Mouse (Mus musculus) testis, adult 2 months (tissue): ENCODE measurements around the gene Rtl1. TPM values are rescaled to one million over a fixed set of nuclear protein-coding genes. Genes with fewer than 3 reads are reported as not detected.

Experiments
- H3K27ac ChIP-seq: fragments of 200-500 bp; 2 replicates; pipeline ENCODE4 v1.5.1; 2012; ENCODE audit warnings: low read depth, low read length; ENCODE audit not compliant: control insufficient read depth, insufficient read depth
- H3K27me3 ChIP-seq: fragments of 200-500 bp; 2 replicates; pipeline ENCODE4 v1.6.1; 2012; ENCODE audit warnings: mild to moderate bottlenecking, low read length, moderate library complexity; ENCODE audit not compliant: control insufficient read depth, insufficient read depth
- H3K36me3 ChIP-seq: fragments of 200-500 bp; 2 replicates; pipeline ENCODE4 v1.6.1; 2012; ENCODE audit warnings: mild to moderate bottlenecking, low read length; ENCODE audit not compliant: control insufficient read depth, insufficient read depth
- H3K4me1 ChIP-seq: fragments of 200-500 bp; 2 replicates; pipeline ENCODE4 v1.6.1; 2012; ENCODE audit warnings: low read length; ENCODE audit not compliant: control insufficient read depth, insufficient read depth
- H3K4me3 ChIP-seq: fragments of 200-500 bp; 2 replicates; pipeline ENCODE4 v1.5.1; 2012; ENCODE audit warnings: low read depth, mild to moderate bottlenecking, low read length, moderate library complexity, mixed read lengths; ENCODE audit not compliant: control insufficient read depth
- CTCF ChIP-seq: fragments of 200-500 bp; IDR thresholded peaks from 2 replicates; pipeline ENCODE4 v1.5.1; 2012; ENCODE audit warnings: low read depth, mild to moderate bottlenecking, inconsistent platforms, low read length, moderate library complexity; ENCODE audit not compliant: control insufficient read depth, insufficient read depth, insufficient replicate concordance
- POLR2A ChIP-seq: fragments of 200-500 bp; IDR thresholded peaks from 2 replicates; pipeline ENCODE4 v1.6.1; 2012; ENCODE audit warnings: low read depth, mild to moderate bottlenecking, inconsistent platforms, low read length, moderate library complexity; ENCODE audit not compliant: control insufficient read depth
- polyA plus RNA-seq: library from polyadenylated mRNA; depleted of rRNA; stranded (reverse); fragments of >200 nt; gene quantifications from 2 replicates; pipeline ENCODE4 v1.2.3, GENCODE M21; 2012

Gene Rtl1
- polyA plus RNA-seq, 1 experiment: not detected

- Histone ChIP-seq H3K4me1 (no peaks in the 10 kb centered on the region), H3K27me3 (no peaks in the 10 kb centered on the region), H3K27ac (no peak overlapping the region), H3K36me3 (no peaks in the 10 kb centered on the region), H3K4me3 (no peak overlapping the region)
- TF ChIP-seq POLR2A (no peak), CTCF (no peak)
Observed at GRCm38 (mm10) chr12:109572259-109572658, 27.9 kb downstream of the Rtl1 start.

GRCm38 (mm10) chr12:109560111-109560695, 39.9 kb downstream of the Rtl1 start:
- Histone ChIP-seq H3K4me1 (no peaks in the 10 kb centered on the region), H3K4me3 (no peak overlapping the region), H3K27ac (no peak overlapping the region), H3K36me3 (no peaks in the 10 kb centered on the region), H3K27me3 (no peaks in the 10 kb centered on the region)
- TF ChIP-seq POLR2A (no peak), CTCF (no peak)

GRCm38 (mm10) chr12:109558891-109559487, 41.1 kb downstream of the Rtl1 start:
- H3K4me1 ChIP-seq: no peaks in the 10 kb centered on the region
- no peak overlapping the region for H3K27ac ChIP-seq
- no peaks in the 10 kb centered on the region for H3K36me3 ChIP-seq
- no peak overlapping the region for H3K4me3 ChIP-seq
- TF ChIP-seq POLR2A (no peak), CTCF (no peak)
- H3K27me3 ChIP-seq: no peaks in the 10 kb centered on the region

- H3K4me1 ChIP-seq: no peaks in the 10 kb centered on the region
- H3K4me3 ChIP-seq: no peak overlapping the region
- no peak overlapping the region for H3K27ac ChIP-seq
- no peaks in the 10 kb centered on the region for H3K36me3 ChIP-seq
- TF ChIP-seq CTCF (no peak), POLR2A (no peak)
- H3K27me3 ChIP-seq: no peaks in the 10 kb centered on the region
Observed at GRCm38 (mm10) chr12:109558226-109558824, 41.8 kb downstream of the Rtl1 start.

GRCm38 (mm10) chr12:109555837-109556409, 44.2 kb downstream of the Rtl1 start:
- H3K36me3 ChIP-seq: no peaks in the 10 kb centered on the region
- no peak overlapping the region for H3K27ac ChIP-seq

GRCm38 (mm10) chr12:109553568-109553967, 46.6 kb downstream of the Rtl1 start:
- no peaks in the 10 kb centered on the region for H3K36me3 ChIP-seq
- TF ChIP-seq POLR2A (no peak), CTCF (no peak)
- H3K4me1 ChIP-seq: peaks cover 9% of the 10 kb centered on the region
- no peak overlapping the region for H3K4me3 ChIP-seq
- H3K27ac ChIP-seq: no peak overlapping the region
- H3K27me3 ChIP-seq: no peaks in the 10 kb centered on the region

More at GRCm38 (mm10) chr12:109555837-109556409, 44.2 kb downstream of the Rtl1 start:
- H3K4me1 ChIP-seq: no peaks in the 10 kb centered on the region
- H3K4me3 ChIP-seq: no peak overlapping the region
- TF ChIP-seq CTCF (no peak), POLR2A (no peak)
- no peaks in the 10 kb centered on the region for H3K27me3 ChIP-seq
